Mouse (Mus musculus): ENCODE data around the gene Zc3h14. TPM values are rescaled to one million over a fixed set of nuclear protein-coding genes. Genes with fewer than 3 reads are reported as not detected.

Gene Zc3h14
- polyA plus RNA-seq, 1 experiment from 2014 or later: 34.1 TPM

DNA sequence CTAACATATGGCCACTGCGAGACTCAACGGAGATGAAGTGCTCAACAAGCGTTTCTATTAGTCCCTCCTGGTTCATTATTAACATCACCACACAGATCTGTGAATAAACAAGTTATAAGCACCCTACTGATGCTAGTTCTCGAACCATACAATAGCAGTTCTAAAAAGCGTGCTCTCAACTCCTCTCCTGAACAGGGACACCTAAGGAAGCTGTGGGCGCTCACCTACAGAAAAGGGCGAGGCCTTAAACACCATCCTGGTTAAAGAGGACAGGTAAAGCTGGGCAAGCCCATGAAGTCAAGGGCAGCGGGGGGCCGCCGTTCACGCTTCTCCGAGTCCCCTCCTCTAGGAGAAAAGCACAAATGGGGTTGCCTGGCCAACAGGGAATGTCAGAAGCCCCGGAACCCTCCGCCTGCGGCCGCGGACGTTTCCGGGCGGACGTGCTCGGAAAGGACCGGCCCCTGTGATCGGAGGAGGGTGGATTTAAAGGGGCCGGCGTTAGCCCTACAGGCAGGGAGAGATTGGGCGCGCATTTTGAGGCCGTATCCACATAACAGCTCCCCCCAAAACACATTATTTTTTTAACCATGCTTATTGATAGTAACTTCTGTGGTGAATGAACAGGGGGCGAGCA is 12.4 kb upstream of the Zc3h14 start:
- H3K27ac ChIP-seq (ENCODE audit: low read depth, low read length): no peak overlapping the region; the same call in 1 of the 2 replicates
- H3K27me3 ChIP-seq (replicated peaks; ENCODE audit: control insufficient read depth, insufficient read depth, low read length): no peaks in the 10 kb centered on the region
- H3K4me1 ChIP-seq (replicated peaks; ENCODE audit: control insufficient read depth, insufficient read depth, low read length): peaks cover 6% of the 10 kb centered on the region; the same call in 1 of the 2 replicates
- no peaks in the 10 kb centered on the region for H3K36me3 ChIP-seq (ENCODE audit: control insufficient read depth, insufficient read depth)
- H3K9ac ChIP-seq (ENCODE audit: low read depth, low read length): peak overlapping the region; percentile 52
- TF ChIP-seq CTCF (IDR thresholded peaks at IDR 0.05; ENCODE audit: low read depth): 0 out of 2 replicates have a peak, but pooled peaks have one; percentile 10
- peak overlapping the region; percentile 61 for H3K4me3 ChIP-seq (ENCODE audit: low read depth, low read length)
- peak overlapping the region; percentile 83 for H3K4me2 ChIP-seq (replicated peaks; ENCODE audit: low read depth)
- no peaks in the 10 kb centered on the region for H3K9me3 ChIP-seq (ENCODE audit: control insufficient read depth)
- under 1% methylated on average over 30 of the region's 30 CpGs for whole genome bisulfite sequencing
- peak; percentile 78 for ATAC-seq

DNA sequence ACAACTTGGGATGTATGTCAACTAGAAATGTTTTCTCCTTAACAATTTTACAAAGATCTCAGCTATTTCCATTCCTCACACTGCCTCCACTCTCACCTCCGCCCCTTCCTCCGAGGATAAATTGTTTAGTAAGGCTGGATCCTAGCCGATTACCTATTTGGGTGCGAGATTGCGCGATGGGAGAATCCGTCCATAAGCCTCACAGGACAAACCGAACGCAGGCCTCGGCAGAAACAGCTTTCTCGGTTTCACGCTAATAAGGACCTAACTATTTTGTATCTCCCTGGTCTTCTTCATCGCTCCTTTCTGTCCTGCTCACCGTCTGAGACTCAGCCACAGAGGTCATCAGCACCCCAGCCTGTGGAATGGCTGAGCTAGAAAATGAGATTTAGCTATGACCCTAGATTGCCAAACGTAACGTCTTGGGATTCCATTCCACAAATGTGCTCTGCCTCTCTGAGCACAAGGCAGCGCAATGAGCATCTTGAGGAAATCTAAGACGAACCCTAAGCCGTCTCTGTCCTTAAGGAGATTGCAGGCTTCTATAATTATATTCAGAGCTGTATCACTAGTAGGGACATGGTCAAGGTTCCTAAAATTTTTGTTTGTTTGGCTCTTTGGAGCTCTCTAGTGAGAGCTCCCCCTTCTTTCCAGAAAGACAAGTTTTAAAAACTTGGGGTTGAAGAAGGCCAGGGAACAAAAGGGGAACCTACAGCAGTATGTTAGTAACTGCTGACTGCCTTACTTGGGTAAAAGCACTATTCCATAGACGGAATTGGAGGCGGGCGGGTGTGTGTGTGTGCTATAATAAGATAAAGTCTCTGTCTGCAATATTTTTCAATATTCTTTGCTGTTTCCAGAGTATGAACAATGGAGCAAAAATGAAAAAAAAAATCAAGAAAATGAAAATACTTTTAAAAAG is 11.6 kb upstream of the Zc3h14 start:
- Histone ChIP-seq H3K36me3 (ENCODE audit: control insufficient read depth, insufficient read depth) (no peaks in the 10 kb centered on the region), H3K4me1 (replicated peaks; ENCODE audit: control insufficient read depth, insufficient read depth, low read length) (peaks cover 6% of the 10 kb centered on the region; the same call in 1 of the 2 replicates), H3K27ac (ENCODE audit: low read depth, low read length) (no peak overlapping the region), H3K4me3 (ENCODE audit: low read depth, low read length) (peak overlapping the region; percentile 61), H3K4me2 (replicated peaks; ENCODE audit: low read depth) (peak overlapping the region; percentile 83), H3K9ac (ENCODE audit: low read depth, low read length) (peak overlapping the region; percentile 52), H3K27me3 (replicated peaks; ENCODE audit: control insufficient read depth, insufficient read depth, low read length) (no peaks in the 10 kb centered on the region), H3K9me3 (ENCODE audit: control insufficient read depth) (no peaks in the 10 kb centered on the region)
- ATAC-seq: no peak
- no peak for TF ChIP-seq CTCF (IDR thresholded peaks at IDR 0.05; ENCODE audit: low read depth)
- WGBS: 11% methylated on average over 22 of the region's 22 CpGs

DNA sequence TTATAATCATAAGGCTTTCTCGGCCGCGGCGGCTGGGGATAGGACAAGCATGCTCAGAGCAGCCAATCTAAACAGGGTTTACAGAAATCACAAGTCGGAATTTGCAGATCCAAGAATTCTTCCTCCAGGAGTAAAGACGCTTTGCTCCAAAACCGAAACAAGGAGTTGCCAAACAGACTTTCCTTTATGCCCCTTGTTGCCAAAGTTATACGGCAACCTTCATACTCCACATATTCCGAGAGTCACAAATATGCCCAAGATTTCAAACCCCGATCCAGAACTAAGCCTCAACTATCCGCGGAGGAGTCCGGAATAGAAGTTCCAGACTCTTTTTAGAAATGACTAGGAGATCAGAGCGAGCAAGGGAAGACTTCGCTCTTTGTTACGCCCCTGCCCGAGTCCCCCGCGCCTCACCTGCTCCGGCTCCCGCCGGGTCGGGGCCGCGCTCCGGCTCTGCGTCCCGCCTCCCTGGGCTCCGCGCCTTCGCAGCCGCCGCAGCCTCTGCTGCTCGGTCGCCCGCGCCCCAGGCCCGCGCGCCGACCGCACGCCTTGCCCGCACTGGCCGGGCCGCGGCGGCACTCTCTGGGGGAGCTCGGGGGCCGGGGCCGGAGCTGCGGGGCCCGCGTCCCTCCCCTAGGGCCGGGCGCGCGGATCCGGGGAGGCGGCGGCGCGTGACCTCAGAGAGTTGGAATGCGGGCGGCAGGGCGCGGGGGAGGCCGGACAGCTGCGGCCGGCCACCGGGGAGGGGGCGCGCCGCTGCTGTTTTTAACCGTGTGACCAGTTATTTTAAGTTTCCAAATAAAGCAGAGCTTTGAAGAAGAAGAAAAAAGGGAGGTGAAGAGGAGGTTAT is 9.6 kb upstream of the Zc3h14 start, which contains the start of gene Ptpn21:
Ptpn21 (minus strand) TSS at position 455 of the 850 bp plus-strand sequence.
- under 1% methylated on average over 71 of the region's 75 CpGs for WGBS

DNA sequence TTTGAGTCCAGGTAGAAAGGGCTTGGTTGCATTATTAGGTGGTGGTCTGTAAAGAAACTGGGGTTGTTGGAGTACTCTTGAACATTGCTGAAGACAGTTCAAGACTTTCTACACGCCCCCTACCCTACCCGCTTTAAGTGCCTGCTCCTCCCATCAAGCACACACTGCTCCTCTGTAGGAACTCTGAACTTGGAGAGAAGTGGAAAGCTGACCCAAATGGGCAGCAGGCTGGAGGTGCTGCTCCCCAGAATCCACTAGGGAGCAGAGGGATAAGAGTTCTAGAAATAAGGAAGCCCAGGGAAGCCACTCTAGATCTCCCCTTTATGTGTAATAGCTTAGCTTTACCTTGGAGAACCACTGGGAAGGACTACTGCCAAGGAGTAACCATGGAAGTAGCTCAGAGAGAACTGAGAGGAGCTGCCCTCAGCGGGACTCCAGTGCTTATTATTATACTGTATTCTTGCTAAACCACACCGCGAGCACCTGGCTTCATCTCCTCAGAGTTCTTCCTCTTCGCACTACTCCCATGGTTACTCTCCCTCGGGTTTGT is 8.9 kb upstream of the Zc3h14 start:
- WGBS: 18% methylated on average over 7 of the region's 7 CpGs
- no peak for TF ChIP-seq CTCF (IDR thresholded peaks at IDR 0.05; ENCODE audit: low read depth)
- peak overlapping the region; percentile 91 for H3K27ac ChIP-seq (ENCODE audit: low read depth, low read length)
- H3K9ac ChIP-seq (ENCODE audit: low read depth, low read length): peak overlapping the region; percentile 94
- H3K36me3 ChIP-seq (ENCODE audit: control insufficient read depth, insufficient read depth): no peaks in the 10 kb centered on the region
- peaks cover 6% of the 10 kb centered on the region; the same call in 1 of the 2 replicates for H3K4me1 ChIP-seq (replicated peaks; ENCODE audit: control insufficient read depth, insufficient read depth, low read length)
- peak overlapping the region; percentile 89 for H3K4me3 ChIP-seq (ENCODE audit: low read depth, low read length)
- no peaks in the 10 kb centered on the region for H3K9me3 ChIP-seq (ENCODE audit: control insufficient read depth)
- ATAC-seq: no peak
- no peaks in the 10 kb centered on the region for H3K27me3 ChIP-seq (replicated peaks; ENCODE audit: control insufficient read depth, insufficient read depth, low read length)
- peak overlapping the region; percentile 77 for H3K4me2 ChIP-seq (replicated peaks; ENCODE audit: low read depth)

More for the DNA sequence above, 9.6 kb upstream of the Zc3h14 start, which contains the start of gene Ptpn21:
- no peak for TF ChIP-seq CTCF (IDR thresholded peaks at IDR 0.05; ENCODE audit: low read depth)
- ATAC-seq: peak; percentile 83
- peak within 1 kb of the TSS; percentile 91 for H3K27ac ChIP-seq (ENCODE audit: low read depth, low read length)
- H3K4me2 ChIP-seq (replicated peaks; ENCODE audit: low read depth): peak within 1 kb of the TSS; percentile 77
- no peaks in the 10 kb centered on the region for H3K9me3 ChIP-seq (ENCODE audit: control insufficient read depth)
- H3K36me3 ChIP-seq (ENCODE audit: control insufficient read depth, insufficient read depth): no peaks in the 10 kb centered on the region
- peak within 1 kb of the TSS; percentile 94 for H3K9ac ChIP-seq (ENCODE audit: low read depth, low read length)
- peaks cover 6% of the 10 kb centered on the region; the same call in 1 of the 2 replicates for H3K4me1 ChIP-seq (replicated peaks; ENCODE audit: control insufficient read depth, insufficient read depth, low read length)
- H3K4me3 ChIP-seq (ENCODE audit: low read depth, low read length): peak within 1 kb of the TSS; percentile 89
- no peaks in the 10 kb centered on the region for H3K27me3 ChIP-seq (replicated peaks; ENCODE audit: control insufficient read depth, insufficient read depth, low read length)

DNA sequence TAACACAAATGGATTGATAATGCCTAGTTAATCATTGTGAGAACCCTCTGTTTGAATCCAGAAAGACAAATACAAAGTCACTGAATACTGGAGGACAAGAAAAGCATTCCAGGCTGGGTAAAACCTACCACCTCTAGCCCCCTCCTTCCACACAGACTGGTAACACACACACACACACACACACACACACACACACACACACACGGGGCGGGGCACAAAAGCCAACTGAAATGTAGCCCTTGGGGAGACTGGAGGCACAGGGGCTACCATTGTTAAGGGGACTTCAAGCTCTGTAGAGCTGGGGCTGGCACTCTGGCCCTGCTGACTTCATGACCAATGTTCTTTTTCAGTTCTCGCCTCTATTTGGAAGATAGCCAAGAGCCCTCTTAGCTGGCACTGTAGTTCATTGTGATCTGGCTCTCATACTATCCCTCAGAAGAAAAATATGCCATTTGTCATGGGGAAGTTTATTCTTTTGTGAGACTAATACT is 5.7 kb upstream of the Zc3h14 start:
- H3K27ac ChIP-seq (ENCODE audit: low read depth, low read length): no peak overlapping the region
- no peak overlapping the region for H3K4me2 ChIP-seq (replicated peaks; ENCODE audit: low read depth)
- TF ChIP-seq CTCF (IDR thresholded peaks at IDR 0.05; ENCODE audit: low read depth): no peak
- H3K36me3 ChIP-seq (ENCODE audit: control insufficient read depth, insufficient read depth): no peaks in the 10 kb centered on the region
- no peaks in the 10 kb centered on the region for H3K4me1 ChIP-seq (replicated peaks; ENCODE audit: control insufficient read depth, insufficient read depth, low read length)
- no peaks in the 10 kb centered on the region for H3K27me3 ChIP-seq (replicated peaks; ENCODE audit: control insufficient read depth, insufficient read depth, low read length)
- no peaks in the 10 kb centered on the region for H3K9me3 ChIP-seq (ENCODE audit: control insufficient read depth)
- ATAC-seq: no peak
- no peak overlapping the region for H3K9ac ChIP-seq (ENCODE audit: low read depth, low read length)
- H3K4me3 ChIP-seq (ENCODE audit: low read depth, low read length): no peak overlapping the region
- WGBS: 30% methylated on average over 3 of the region's 3 CpGs
